Mouse (Mus musculus) bone marrow macrophage, adult 2 months (primary cell): ENCODE results near the gene Sap18b.

ENCODE experiments used
- CTCF ChIP-seq: IDR thresholded peaks from 2 replicates; pipeline ENCODE4 v1.5.1; 2012; ENCODE audit warnings: low read depth, mild to moderate bottlenecking, low read length, moderate library complexity
- POLR2A ChIP-seq: IDR thresholded peaks from 2 replicates; pipeline ENCODE4 v1.6.1; 2012; ENCODE audit warnings: mild to moderate bottlenecking, low read depth, low read length, borderline replicate concordance

DNA sequence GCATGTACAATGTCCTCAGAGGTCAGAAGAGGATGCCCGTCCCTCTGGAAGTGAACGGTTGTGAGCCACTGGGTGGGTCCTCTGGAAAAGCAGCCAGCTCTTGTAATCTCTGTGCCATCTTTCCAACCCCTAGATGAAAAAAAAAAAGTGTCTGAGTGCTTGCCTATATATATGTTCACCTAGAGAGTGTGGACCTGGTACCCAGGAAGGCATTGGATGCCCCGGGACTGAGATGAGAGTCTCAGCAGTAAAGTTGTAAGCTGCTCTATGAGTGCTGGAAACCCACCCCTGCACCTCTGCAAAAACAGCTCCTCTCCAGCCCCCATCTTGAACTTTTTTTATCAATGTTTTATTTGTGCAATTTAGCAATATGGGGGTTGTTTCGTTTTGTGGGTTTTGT is 16.5 kb upstream of the Sap18b start:
- TF ChIP-seq CTCF (no peak), POLR2A (no peak)
